Mouse (Mus musculus): ENCODE measurements at regions not wholly inside any gene's neighbourhood (a gene's known extent, or its start where the extent isn't known, plus 50 kb on each side); places are given as distances from the start of the nearest gene placed in this dataset.

- Histone ChIP-seq H3K36me3 (ENCODE audit: control insufficient read depth, insufficient read depth, low read length) (no peaks in the 10 kb centered on the region), H3K4me3 (ENCODE audit: low read depth, low read length) (no peak overlapping the region), H3K9ac (ENCODE audit: low read depth, low read length) (no peak overlapping the region), H3K4me2 (ENCODE audit: low read depth, low read length) (no peak overlapping the region), H3K27me3 (replicated peaks; ENCODE audit: control insufficient read depth, insufficient read depth, low read length) (no peaks in the 10 kb centered on the region), H3K4me1 (ENCODE audit: control insufficient read depth, insufficient read depth, low read length) (no peaks in the 10 kb centered on the region), H3K9me3 (ENCODE audit: control insufficient read depth, low read length) (no peaks in the 10 kb centered on the region), H3K27ac (replicated peaks; ENCODE audit: low read depth, low read length) (no peak overlapping the region)
- ATAC-seq (ENCODE audit: low read depth) (no peak), DNase-seq (ENCODE audit: low spot score) (no peak)
Observed at GRCm38 (mm10) chr8:87067106-87067505, 182.0 kb upstream of the N4bp1 start.

DNA sequence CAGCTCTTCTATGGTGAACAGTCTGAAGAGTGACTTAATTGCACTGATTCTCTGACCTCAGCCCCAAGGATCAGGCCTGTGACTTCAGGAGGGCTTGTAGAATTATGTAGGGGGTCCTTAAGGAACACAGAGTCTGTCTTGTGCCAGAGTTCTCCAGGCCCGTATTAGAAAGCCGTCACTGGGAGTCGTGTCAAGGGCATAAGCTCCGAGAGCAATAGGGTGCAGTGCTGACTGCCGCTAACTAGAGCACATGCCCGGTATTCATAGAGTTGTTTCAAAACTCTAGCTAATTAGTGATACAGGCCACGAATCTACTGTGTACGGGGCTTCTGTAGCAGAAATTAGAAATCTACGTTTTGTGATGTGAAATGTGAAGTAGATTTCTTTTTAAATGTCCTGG is 179.7 kb upstream of the N4bp1 start:
- DNase-seq (ENCODE audit: low spot score) (no peak), ATAC-seq (ENCODE audit: low read depth) (no peak)
- no peak overlapping the region for H3K4me2 ChIP-seq (ENCODE audit: low read depth, low read length)
- no peaks in the 10 kb centered on the region for H3K36me3 ChIP-seq (ENCODE audit: control insufficient read depth, insufficient read depth, low read length)
- H3K9me3 ChIP-seq (ENCODE audit: control insufficient read depth, low read length): no peaks in the 10 kb centered on the region
- H3K27me3 ChIP-seq (replicated peaks; ENCODE audit: control insufficient read depth, insufficient read depth, low read length): no peaks in the 10 kb centered on the region
- no peak overlapping the region for H3K4me3 ChIP-seq (ENCODE audit: low read depth, low read length)
- H3K9ac ChIP-seq (ENCODE audit: low read depth, low read length): no peak overlapping the region
- H3K4me1 ChIP-seq (ENCODE audit: control insufficient read depth, insufficient read depth, low read length): no peaks in the 10 kb centered on the region
- 91% methylated on average over 9 of the region's 9 CpGs for WGBS
- H3K27ac ChIP-seq (replicated peaks; ENCODE audit: low read depth, low read length): no peak overlapping the region

- Histone ChIP-seq H3K27ac (replicated peaks; ENCODE audit: low read depth, low read length) (no peak overlapping the region), H3K27me3 (replicated peaks; ENCODE audit: control insufficient read depth, insufficient read depth, low read length) (no peaks in the 10 kb centered on the region), H3K36me3 (ENCODE audit: control insufficient read depth, insufficient read depth, low read length) (no peaks in the 10 kb centered on the region), H3K4me3 (ENCODE audit: low read depth, low read length) (no peak overlapping the region), H3K9me3 (ENCODE audit: control insufficient read depth, low read length) (no peaks in the 10 kb centered on the region), H3K9ac (ENCODE audit: low read depth, low read length) (no peak overlapping the region), H3K4me2 (ENCODE audit: low read depth, low read length) (no peak overlapping the region), H3K4me1 (ENCODE audit: control insufficient read depth, insufficient read depth, low read length) (no peaks in the 10 kb centered on the region)
- DNase-seq (ENCODE audit: low spot score) (no peak), ATAC-seq (ENCODE audit: low read depth) (no peak)
- WGBS: 71% methylated on average over 12 of the region's 12 CpGs
Observed at GRCm38 (mm10) chr8:87064250-87064747, 179.2 kb upstream of the N4bp1 start.

DNA sequence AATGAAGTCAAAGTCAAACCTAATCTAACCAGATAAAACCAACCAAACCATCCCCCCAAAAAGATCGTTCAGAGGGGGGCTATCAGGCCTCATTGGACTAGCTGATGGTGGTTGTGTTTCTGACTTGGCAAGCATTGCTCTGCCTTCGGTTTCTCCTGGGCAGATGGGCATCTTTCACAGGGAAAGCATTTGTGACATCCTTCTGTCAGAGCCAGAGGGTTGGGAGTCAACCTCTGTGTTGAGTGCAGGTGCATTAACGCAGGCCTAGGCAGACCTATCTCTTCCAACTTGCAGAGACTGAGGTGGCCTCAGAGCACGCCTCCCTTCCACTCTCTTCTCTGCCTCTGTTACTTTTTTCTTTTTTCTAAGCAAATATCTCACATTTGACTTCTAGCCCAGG is 178.5 kb upstream of the N4bp1 start:
- Histone ChIP-seq H3K4me2 (ENCODE audit: low read depth, low read length) (no peak overlapping the region), H3K9me3 (ENCODE audit: control insufficient read depth, low read length) (no peaks in the 10 kb centered on the region), H3K4me3 (ENCODE audit: low read depth, low read length) (no peak overlapping the region), H3K27me3 (replicated peaks; ENCODE audit: control insufficient read depth, insufficient read depth, low read length) (no peaks in the 10 kb centered on the region), H3K9ac (ENCODE audit: low read depth, low read length) (no peak overlapping the region), H3K4me1 (ENCODE audit: control insufficient read depth, insufficient read depth, low read length) (no peaks in the 10 kb centered on the region), H3K36me3 (ENCODE audit: control insufficient read depth, insufficient read depth, low read length) (no peaks in the 10 kb centered on the region), H3K27ac (replicated peaks; ENCODE audit: low read depth, low read length) (no peak overlapping the region)
- 75% methylated on average over 4 of the region's 4 CpGs for WGBS
- DNase-seq (ENCODE audit: low spot score) (no peak), ATAC-seq (ENCODE audit: low read depth) (no peak)

- Histone ChIP-seq H3K9me3 (ENCODE audit: control insufficient read depth, low read length) (0 out of 2 replicates have a peak, but pooled peaks cover 8% of the 10 kb centered on the region), H3K4me2 (ENCODE audit: low read depth, low read length) (no peak overlapping the region), H3K4me3 (ENCODE audit: low read depth, low read length) (no peak overlapping the region), H3K4me1 (ENCODE audit: control insufficient read depth, insufficient read depth, low read length) (no peaks in the 10 kb centered on the region), H3K9ac (ENCODE audit: low read depth, low read length) (no peak overlapping the region), H3K36me3 (ENCODE audit: control insufficient read depth, insufficient read depth, low read length) (no peaks in the 10 kb centered on the region), H3K27ac (replicated peaks; ENCODE audit: low read depth, low read length) (no peak overlapping the region), H3K27me3 (replicated peaks; ENCODE audit: control insufficient read depth, insufficient read depth, low read length) (no peaks in the 10 kb centered on the region)
- DNase-seq (ENCODE audit: low spot score) (peak; percentile 41), ATAC-seq (ENCODE audit: low read depth) (0 out of 2 replicates have a peak, but pooled peaks have one; percentile 15)
- 47% methylated on average over 3 of the region's 3 CpGs for WGBS
Observed at GRCm38 (mm10) chr8:87049746-87050145, 164.7 kb upstream of the N4bp1 start.

GRCm38 (mm10) chr8:87049196-87049595 is 164.1 kb upstream of the N4bp1 start:
- Histone ChIP-seq H3K27ac (replicated peaks; ENCODE audit: low read depth, low read length) (no peak overlapping the region), H3K4me2 (ENCODE audit: low read depth, low read length) (no peak overlapping the region), H3K27me3 (replicated peaks; ENCODE audit: control insufficient read depth, insufficient read depth, low read length) (no peaks in the 10 kb centered on the region), H3K9me3 (ENCODE audit: control insufficient read depth, low read length) (0 out of 2 replicates have a peak, but pooled peaks cover 8% of the 10 kb centered on the region), H3K36me3 (ENCODE audit: control insufficient read depth, insufficient read depth, low read length) (no peaks in the 10 kb centered on the region), H3K4me3 (ENCODE audit: low read depth, low read length) (no peak overlapping the region), H3K4me1 (ENCODE audit: control insufficient read depth, insufficient read depth, low read length) (no peaks in the 10 kb centered on the region), H3K9ac (ENCODE audit: low read depth, low read length) (no peak overlapping the region)
- ATAC-seq (ENCODE audit: low read depth): no peak
- WGBS: 79% methylated on average over 4 of the region's 4 CpGs
- DNase-seq (ENCODE audit: low spot score): no peak

- Histone ChIP-seq H3K27ac (replicated peaks; ENCODE audit: low read depth, low read length) (no peak overlapping the region), H3K9me3 (ENCODE audit: control insufficient read depth, low read length) (0 out of 2 replicates have a peak, but pooled peaks cover 8% of the 10 kb centered on the region), H3K36me3 (ENCODE audit: control insufficient read depth, insufficient read depth, low read length) (no peaks in the 10 kb centered on the region), H3K4me1 (ENCODE audit: control insufficient read depth, insufficient read depth, low read length) (no peaks in the 10 kb centered on the region), H3K9ac (ENCODE audit: low read depth, low read length) (no peak overlapping the region), H3K4me2 (ENCODE audit: low read depth, low read length) (no peak overlapping the region), H3K27me3 (replicated peaks; ENCODE audit: control insufficient read depth, insufficient read depth, low read length) (no peaks in the 10 kb centered on the region), H3K4me3 (ENCODE audit: low read depth, low read length) (no peak overlapping the region)
- no peak for DNase-seq (ENCODE audit: low spot score)
- ATAC-seq (ENCODE audit: low read depth): no peak
- WGBS: 81% methylated on average over 4 of the region's 4 CpGs
Observed at GRCm38 (mm10) chr8:87046590-87046989, 161.5 kb upstream of the N4bp1 start.

- H3K9ac ChIP-seq (ENCODE audit: low read depth, low read length): no peak overlapping the region
- H3K9me3 ChIP-seq (ENCODE audit: control insufficient read depth, low read length): no peaks in the 10 kb centered on the region
- no peak overlapping the region for H3K4me3 ChIP-seq (ENCODE audit: low read depth, low read length)
- no peak overlapping the region for H3K27ac ChIP-seq (replicated peaks; ENCODE audit: low read depth, low read length)
- no peak for DNase-seq (ENCODE audit: low spot score)
- H3K36me3 ChIP-seq (ENCODE audit: control insufficient read depth, insufficient read depth, low read length): no peaks in the 10 kb centered on the region
- 86% methylated on average over 5 of the region's 5 CpGs for WGBS
- no peak overlapping the region for H3K4me2 ChIP-seq (ENCODE audit: low read depth, low read length)
- peaks cover 8% of the 10 kb centered on the region for H3K4me1 ChIP-seq (ENCODE audit: control insufficient read depth, insufficient read depth, low read length)
- no peak for ATAC-seq (ENCODE audit: low read depth)
- no peaks in the 10 kb centered on the region; the same call in 1 of the 2 replicates for H3K27me3 ChIP-seq (replicated peaks; ENCODE audit: control insufficient read depth, insufficient read depth, low read length)
Observed at GRCm38 (mm10) chr8:87043016-87043415, 158.0 kb upstream of the N4bp1 start.

GRCm38 (mm10) chr8:87037620-87038380 is 152.7 kb upstream of the N4bp1 start:
- 3% methylated on average over 39 of the region's 48 CpGs for WGBS
- peak overlapping the region; percentile 63 for H3K9ac ChIP-seq (ENCODE audit: low read depth, low read length)

More at GRCm38 (mm10) chr8:87037620-87038380, 152.7 kb upstream of the N4bp1 start:
- Histone ChIP-seq H3K36me3 (ENCODE audit: control insufficient read depth, insufficient read depth, low read length) (no peaks in the 10 kb centered on the region), H3K27ac (replicated peaks; ENCODE audit: low read depth, low read length) (no peak overlapping the region), H3K4me3 (ENCODE audit: low read depth, low read length) (peak overlapping the region; percentile 42), H3K4me2 (ENCODE audit: low read depth, low read length) (peak overlapping the region; percentile 81), H3K4me1 (ENCODE audit: control insufficient read depth, insufficient read depth, low read length) (peaks cover 15% of the 10 kb centered on the region), H3K27me3 (replicated peaks; ENCODE audit: control insufficient read depth, insufficient read depth, low read length) (peaks cover 9% of the 10 kb centered on the region; the same call in 1 of the 2 replicates), H3K9me3 (ENCODE audit: control insufficient read depth, low read length) (no peaks in the 10 kb centered on the region)
- ATAC-seq (ENCODE audit: low read depth) (no peak), DNase-seq (ENCODE audit: low spot score) (peak; percentile 14)
